Mouse (Mus musculus) CD4-positive, CD25-positive, alpha-beta regulatory T cell, adult 4 months (primary cell): ENCODE results near the gene Etv3. TPM values are rescaled to one million over a fixed set of nuclear protein-coding genes. Genes with fewer than 3 reads are reported as not detected.
"Not testable (repeated sequence)": the region's sequence is repeated elsewhere in the genome, so short reads cannot be mapped to it uniquely, and the experiment has no call there.

Source experiments
- ATAC-seq: one replicate; pipeline ENCODE4 v1.8.0; 2017
- polyA plus RNA-seq, 2 experiments: library from polyadenylated mRNA; unstranded; fragments of 100-300 nt; shearing (Covaris generic); gene quantifications; one replicate each; pipeline ENCODE4 v1.2.1; 2017

Etv3 gene
- 10 to 100 TPM; 24.6 to 37.8 TPM for polyA plus RNA-seq

DNA sequence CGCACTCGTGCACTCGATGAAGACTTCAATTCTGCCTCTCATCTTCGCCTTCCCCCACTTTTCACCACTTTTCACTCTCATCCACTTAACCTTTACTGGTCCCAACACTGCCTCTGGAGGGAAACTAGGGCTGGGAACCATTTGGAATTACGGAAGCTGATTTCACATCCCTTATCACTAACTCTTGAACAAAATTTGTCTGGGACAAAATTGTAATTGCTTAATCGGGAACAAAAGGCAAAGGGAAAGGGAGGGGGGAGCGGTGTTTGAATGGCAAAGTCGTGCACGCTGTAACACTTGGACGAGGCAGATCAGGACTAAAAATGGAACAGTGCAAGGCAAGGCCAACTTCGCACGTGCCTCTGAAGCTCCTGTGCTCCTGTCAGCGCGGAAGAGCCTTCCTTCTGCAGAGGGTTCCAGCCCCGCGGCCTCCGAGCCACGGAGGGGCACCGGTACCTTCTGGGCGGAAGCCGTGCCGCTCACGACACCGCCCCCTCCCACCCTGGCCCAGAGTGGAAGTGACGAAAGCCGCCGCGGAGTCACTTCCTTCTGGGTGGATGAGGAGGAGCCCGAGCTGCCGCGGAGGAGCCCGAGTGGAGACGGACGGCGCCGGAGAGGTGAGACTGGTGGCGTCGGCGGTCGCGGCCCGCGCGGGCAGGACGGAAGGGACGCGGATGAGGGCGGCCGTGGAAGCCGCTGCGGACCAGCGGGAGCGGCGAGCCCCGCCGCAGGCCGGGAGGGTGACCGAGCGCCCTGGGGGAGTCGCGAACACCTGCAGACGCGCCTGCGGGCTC, at the start of gene Etv3:
Etv3 (plus strand) TSS at position 365 of the 794 bp plus-strand sequence.
- peak; percentile 69 for ATAC-seq

DNA sequence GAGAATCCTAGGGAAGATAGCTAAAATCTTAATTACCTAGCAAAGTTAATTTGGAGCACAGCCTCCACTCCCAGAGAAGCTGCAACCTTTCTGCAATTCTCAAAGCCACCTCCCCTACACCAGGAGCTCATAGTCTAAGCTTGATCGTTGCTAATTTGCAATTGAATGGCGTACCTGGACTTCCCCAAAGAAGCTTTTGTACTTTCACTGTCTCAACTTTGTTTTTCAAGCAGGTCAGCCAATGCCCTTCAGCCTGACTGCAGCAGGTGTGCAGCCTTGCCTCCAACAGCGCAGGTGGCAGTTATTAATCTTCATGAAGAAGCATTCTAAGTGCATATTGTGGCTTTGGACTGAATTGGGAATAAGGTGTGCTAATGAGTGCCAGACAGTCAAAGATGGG, 47.3 kb upstream of the Etv3 start:
- not testable (repeated sequence) for ATAC-seq

DNA sequence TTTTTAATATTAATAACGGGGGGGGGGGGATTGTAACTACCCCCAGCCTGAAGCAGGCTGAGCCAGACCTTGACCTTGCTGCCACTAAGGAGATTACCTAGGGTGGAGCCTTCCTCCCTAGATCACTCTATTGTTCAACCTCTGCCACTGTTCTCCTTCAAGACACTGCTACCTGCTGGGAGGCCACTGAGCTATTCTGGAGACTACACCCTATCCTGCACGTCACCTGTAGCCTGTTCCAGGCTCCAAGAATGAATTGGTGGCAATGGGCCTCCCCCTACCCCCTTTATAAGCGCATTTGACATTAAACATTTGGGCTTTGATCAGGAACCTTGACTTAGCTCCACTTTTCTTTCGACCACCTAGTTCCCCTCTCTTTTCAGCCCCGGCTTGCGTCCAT, 46.6 kb upstream of the Etv3 start:
- ATAC-seq = not testable (repeated sequence)

DNA sequence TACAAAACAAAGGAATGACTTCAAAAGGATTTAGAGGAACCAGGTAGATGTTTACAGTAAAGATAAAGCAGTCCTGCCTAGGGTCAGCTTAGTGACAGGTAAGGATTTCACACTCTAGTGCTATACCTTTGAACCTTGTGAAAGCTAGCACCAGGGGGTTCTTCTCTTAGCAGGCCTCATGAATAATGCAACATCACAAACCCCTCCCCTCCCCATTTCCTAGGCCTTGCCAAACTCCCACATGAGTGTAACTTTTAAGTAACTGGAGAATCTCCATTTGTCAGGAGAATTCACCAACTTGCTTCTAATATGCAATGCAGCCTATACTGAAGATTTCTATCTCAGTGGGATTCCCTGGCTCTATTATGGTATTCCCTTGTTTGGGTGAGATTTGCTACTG, 46.0 kb upstream of the Etv3 start:
- ATAC-seq = not testable (repeated sequence)

DNA sequence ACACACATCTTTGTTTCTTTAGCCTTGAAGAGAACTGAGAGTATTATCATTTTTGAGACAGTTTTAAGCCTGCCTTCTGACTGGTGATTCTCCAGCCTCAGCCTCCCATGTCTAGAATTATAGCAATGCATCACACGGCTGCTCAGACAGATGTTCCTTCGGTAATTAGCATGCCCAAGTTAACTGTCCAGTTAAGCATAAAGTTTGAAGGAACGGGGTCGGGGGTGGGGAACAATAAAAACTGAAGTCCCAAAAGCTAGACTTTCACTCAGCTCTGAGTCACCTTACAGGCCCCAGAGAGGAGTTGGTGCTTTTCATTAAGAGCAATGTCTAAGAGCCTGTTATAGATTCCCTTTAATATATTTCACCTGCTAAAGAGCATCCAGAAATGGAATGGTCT, 37.8 kb upstream of the Etv3 start:
- ATAC-seq = no peak

DNA sequence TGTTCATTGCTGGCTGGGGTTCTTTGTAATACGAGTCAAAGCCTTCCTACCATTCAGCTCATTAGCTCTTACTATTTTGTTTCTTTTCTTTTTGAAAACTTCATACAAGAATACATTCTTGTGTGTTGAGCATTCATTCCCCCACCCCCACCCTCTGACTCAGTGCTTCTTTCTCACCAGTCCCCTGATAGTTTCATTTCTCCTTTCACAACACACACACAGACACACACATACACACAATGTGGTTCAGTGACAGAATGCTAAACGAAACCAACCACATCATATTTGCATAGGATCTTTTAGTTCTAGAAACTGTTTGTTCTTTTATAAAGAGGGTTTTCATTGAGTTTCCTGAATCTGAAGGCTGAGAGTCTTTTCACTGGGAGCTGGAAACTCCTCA, 37.3 kb upstream of the Etv3 start:
- no peak for ATAC-seq

DNA sequence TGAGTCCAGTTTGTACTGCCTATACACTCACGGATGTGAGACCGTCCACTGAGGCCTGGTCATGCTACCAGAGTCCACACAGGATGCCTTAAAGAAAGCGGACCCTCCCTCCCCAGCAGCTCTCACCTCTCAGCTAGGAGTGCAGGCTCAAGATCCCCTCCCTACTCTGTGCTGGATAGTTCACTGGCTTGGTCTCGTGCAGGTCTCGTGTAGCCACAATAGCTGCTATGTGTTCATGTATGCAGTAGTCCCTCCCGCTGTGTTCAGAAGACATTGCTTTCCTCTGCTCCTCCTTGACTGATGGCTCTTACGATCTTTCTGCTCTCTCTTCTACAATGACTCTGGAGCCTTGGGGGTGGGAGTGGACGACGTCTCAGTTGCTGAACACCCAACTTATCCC, 26.9 kb upstream of the Etv3 start:
- no peak for ATAC-seq

DNA sequence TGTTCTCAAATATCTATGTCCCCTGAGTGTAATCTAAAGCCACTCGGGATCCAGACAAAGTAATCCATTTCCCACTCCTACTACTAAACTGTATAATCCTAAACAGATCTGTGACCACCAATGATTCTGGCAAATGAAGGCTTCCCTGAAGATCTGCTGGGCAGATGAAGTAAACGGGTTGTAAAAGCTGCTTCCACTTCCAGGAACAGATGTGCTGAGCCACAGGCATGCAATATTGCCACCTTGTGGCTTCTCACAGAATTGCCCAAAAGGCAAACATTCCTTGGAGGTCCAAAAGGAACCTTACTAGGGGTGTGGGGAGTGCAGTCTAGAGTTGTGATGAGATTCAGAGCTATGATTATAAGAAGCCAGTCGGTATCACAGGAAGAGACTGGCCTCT, 26.1 kb upstream of the Etv3 start:
- ATAC-seq = peak; percentile 82

DNA sequence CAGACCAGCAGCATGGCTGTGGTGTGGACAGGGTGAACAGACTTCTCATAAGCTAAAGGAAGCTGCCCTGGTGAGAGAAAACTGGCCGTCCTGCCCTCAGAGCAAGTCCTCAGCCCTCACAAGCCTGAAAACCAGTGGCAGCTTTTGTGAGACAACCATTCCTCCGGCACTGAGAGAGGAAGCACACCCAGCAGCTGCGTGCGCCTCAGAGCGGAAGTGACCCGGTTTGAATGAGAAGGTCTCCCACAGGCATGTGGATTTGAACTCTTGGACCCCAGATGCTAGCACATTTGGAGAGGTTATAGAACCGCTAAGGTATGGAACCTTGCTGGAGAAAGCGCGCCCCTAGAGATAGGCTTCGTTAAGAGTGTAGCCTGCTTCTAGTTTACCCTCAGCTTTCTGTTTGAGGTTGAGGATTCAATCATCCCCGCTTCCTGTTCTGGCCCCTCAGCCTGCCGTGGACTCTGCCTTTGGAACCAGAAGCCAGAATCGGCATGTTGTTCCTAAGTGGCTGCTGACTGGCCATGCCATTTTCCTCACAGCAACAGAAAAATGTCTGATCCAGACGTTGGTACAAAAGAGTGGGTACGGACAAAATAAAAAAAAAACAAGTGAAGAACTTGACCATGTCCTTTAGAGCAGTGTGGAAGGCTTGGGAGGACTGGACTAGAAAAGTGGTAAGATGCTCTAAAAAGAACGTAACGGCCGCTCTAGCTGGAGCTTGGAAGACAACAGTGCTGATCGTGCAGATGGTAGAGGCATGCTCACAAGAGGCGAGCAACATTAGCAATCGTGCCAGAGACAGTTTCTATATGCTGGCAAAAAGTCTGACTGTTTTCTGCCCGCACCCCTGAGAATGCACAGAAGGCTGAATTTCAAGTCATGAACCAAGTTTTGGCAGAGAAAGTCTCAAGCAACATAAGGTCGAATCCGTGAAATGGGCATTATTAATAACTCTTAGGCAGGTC, 24.8 kb upstream of the Etv3 start:
- ATAC-seq = peak; percentile 75

DNA sequence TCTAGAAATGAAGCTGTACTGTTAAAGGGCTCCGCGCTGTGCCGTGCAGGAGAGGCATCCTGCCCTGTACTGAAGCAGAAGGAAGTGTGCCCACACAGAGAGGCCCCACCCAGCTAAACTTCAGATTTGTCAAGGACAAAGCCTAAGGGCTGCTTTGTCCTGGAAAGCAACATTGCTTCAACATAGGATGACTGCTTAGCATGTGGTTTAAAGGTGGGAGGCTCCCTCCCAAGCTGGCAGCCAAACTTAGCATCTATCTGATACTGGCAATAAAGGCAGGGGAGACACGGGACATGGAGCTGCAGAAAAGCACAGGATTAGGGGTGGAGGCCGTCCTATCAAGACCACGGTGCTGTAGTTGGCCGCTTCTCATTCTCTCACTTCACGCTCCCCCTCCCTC, 24.1 kb upstream of the Etv3 start:
- no peak for ATAC-seq

DNA sequence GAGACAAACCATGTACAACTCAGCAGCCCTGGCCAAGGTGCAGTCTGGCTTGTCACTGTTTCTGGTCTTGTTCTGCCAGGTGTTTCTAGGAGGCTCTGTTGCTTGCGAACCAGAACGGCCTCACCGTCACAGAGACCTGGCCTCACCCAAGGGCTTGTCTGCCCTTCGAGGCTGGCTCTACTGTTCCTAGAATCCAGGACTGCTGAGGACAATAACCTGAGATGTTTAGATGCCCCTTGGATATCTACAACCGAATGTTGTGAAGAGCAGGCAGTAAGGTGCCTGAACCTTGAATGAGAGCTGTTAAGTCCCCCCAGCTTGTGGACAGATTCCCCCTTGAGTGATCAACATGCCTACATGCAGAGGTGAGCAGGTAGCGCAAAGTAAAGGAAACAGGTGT, 22.4 kb upstream of the Etv3 start:
- no peak for ATAC-seq

DNA sequence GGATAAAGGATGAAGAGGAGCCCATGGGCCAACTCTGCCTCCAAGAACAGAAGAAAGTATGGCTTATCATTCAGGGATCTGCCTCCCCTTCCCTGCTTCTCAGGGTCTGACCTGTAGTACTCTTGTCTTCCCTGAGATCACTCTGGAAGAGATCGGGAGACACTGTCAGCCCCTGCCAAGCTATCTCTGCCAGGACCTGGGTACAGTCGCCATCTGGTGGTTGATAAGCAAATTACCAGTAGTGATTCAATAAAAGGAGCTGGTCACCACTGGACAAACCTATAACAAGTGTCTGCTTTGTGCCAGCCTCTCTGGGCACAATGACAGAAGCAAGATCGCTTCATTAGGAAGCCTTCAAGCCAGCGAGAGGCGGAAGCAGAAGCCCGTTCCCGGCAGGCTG, 20.9 kb upstream of the Etv3 start:
- no peak for ATAC-seq

DNA sequence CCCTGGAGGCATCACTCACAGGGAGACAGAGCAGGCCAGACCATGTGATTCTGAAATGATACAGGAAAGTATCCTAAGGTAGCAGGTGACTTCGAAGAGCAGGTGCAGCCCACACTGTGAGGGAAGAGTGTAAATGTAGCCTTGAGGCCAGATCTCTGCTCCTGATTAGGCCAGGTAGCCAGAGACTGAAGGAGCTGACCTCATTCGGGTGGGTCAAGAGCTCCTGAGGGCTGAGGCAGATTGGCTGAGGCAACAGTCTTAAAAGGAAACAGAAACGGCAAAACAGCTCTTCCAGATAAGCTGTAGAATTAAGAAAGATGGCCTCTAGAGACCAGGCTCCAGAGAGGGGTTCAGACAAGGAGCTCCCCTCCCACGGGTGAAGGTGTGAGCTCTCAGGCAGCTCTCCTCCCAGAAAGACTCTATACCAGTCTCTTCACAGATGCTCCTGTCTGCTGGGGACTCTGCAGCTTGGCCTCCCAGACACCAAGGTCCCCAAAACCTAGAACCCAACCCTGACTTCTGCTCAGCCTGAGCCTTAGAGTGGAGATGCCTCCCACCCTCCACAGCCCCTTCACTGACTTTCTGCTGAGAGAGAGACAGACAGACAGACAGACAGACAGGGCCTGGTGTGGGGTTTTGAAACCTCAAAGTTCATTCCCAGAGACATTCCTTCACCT, 20.3 kb upstream of the Etv3 start:
- ATAC-seq = no peak

DNA sequence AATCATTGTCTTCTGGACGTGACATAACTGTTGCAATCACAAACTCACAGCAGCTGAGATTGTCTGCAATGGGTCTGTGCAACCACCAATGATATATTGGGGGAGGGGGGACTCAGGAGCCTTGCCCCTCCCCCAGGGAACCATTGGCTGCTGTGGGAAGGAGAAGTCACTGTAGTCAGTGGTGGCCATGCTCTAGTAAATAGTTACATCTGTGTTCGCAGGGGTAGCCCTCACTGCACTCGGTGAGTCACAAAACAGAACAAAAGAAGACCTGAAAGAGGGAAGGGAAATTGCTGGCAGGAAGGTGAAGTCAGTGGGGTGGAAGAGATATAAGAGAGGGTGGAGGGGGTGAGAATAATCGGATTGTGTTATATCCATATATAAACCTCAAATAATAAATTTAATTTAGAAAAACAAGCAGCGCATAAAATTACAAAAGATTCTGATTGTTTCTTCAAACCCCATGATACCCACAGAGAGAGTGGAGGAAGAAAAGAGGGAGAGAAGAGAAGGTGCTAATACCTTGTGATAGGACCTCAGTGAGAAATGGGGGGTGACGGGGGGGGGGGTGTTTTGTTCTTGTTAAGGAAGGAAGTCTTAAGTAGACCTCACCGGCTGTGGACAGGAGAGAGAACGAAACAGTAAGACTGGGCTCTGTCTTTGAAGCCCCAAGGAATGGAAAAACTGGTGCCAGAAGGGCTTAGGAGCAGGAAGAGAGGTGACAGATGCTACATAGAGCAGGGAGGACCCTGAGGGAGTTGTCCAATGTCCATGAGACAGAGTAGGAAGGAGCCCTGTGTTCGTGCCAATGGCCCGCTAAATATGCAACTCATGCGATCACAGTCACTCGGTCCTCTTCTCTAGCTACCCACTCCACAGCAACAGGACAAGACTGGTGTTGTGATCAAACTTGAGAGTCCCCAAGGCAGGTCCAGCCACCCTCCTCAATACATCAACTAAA, 18.5 kb upstream of the Etv3 start:
- ATAC-seq = no peak

DNA sequence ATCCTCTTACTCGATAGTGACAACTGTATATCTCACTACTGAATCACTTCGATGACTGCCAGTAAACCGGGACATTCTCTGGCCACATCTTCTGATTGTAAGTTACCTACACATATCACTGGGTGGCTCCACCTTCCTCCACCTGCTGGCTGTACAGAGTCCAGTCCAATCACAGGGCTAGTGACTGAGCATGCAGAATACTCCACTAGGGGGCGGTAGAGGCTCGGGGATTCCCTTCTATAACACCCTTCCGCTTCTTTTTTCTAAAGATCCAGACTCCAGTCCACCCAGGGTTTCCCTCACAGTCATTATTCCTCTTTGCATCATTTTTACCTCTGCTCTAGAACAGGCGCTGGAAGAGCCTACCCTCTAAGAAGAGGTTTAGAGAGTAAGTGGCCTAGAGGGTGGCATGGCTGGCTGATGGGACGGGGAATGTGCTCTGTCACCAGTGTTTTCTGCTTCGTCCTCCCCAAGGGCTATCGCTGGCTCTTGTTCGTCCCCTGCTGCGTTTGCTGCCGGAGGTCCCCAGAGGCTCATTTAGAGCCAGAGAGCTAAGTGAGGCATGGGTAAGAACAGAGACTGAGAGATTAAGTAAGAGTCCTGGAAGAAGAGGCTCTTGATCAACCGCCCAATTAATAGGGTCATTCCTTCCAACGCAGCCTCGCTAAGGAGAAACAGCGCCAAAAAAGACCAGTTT, 16.9 kb upstream of the Etv3 start:
- peak; percentile 88 for ATAC-seq

DNA sequence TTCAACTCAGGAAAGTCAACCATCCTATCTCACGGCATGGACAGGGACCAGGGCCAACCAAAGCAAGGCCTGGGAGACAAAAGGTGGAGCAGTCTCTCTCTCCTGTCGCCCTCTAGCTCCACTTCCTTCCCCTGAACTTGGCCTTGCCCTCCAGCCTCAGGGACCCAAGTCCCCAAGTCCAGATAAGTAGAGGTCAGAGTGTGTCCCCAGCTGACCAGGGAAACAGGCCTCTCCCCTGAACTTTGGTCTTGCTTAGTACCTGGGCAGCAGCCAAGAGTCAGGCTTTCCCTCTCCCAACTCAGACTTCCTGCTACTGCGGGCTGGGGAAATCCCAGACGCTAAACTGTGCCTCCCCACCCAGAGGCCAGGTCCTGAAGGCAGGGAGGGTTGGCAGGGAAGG, 16.1 kb upstream of the Etv3 start:
- ATAC-seq = no peak

DNA sequence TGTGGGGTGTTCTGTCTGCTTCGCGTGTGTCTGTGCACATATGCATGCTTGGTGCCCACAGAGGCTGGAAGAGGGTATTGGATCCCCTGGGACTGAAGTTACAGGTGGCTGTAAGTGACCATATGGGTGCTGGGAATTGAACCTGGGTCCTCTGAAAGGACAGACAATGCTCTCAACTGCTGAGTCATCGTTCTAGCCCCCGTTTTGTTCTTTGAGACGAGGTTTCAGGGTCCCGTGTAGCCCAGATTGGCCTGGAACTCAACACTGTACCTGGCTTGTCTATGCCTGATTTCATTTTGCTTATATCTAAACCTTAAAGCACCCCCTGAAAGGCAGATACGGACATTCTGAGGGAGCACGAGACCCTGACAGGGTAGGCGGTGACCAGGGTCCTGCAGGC, 14.4 kb upstream of the Etv3 start:
- ATAC-seq = no peak

DNA sequence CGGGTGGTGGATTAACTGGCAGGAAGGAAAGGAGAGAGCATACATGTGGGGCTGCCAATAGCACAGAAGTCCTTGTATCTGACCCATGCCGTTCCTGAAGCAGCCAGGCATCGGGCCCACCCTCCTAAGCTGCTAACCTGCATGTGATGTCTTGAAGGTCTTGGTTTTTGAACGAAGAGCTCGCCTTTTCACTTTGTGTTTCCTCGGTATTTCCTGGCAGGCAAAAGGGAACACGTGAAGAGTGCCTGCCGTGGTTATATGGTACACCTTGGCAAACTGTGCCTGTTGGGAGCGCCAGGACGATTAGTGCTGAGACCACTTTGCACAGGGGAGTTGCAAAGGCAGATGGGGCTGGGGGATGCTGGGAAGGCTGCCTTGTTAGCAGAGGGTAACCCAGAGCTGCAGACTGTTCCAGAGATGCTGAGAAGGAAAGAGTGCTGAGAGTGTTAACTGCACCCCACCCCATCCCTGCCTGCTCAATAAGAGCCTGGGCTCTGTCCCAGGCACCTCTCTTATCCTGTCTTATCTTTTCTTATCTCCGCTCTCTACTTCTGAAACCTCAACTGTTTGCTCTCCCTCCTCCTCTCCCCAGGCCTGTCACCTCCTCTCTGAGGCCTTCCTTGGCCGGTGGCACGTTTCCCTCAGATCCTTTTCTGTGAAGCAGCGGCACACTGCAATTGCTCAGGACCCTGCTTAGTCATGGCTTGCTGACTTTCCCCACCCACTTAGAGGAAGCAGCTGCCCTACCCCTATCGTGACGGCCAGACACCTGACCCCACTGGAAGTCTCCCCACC, 13.0 kb upstream of the Etv3 start:
- peak; percentile 27 for ATAC-seq

DNA sequence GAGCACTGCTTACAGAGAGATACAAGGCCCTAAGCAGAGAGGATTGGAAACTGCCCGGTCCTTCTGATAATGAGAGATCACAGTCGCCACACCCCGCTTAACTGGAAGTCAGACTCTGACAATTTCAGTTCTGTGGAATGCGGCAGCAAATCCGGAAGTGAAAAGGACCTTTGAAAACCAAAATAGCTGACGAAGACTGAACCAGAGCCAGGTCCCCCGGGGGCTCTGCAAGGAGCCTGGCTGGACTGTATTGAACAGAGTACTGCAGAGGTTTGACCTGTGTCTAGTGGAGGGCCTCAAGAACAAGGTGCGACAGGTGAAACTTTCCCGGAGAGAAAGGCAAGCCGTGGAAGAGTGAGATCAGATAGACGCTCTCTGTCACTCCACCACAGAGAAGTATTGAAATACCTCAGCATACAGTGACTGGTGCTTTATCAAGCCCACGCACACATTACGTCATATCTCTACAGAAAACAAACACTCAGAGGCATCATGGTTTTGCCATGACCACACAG, 9.6 kb upstream of the Etv3 start:
- peak; percentile 90 for ATAC-seq

DNA sequence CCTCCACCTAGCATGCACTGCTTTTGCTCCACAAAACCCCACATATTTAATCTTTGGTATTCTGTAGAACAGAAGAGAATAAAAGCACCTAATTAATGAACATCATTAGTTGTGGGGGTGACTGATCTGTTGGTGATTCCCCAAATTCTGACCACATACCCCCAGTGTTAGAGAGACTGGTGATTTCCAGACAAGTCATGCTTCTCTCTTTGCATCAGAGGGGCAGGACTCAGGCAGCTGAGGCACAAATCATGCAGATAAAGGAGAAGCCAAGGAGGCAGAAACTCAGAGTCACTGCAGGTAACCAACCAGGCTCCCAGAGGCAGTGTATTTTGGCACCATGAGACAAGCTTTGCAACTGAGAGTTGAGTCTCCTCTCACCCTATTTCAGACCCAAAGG, 6.8 kb upstream of the Etv3 start:
- ATAC-seq = no peak
